Mouse (Mus musculus): Measurements from ENCODE around the gene Srebf2.
"Not testable (repeated sequence)": the region's sequence is repeated elsewhere in the genome, so short reads cannot be mapped to it uniquely, and the experiment has no call there.

Gene Srebf2

DNA sequence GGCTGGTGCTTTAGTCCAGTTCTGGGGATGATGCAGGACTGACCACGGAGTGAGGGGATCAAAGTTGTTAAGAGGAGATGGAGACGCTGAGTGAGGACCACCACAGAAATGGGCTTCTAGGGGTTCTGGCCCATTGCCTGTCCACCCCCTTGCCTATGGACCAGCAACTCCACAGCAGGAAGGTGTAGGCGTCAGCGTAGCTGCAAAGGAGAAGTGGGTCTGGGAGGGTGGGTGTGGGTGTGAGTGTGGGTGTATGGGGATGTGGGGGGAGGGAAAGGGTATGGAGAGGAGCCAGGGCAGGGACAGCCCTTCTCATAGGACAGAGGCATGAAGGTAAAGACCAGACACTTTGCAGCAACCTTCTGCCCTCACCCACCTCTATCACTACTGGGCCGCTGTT lies 78.8 kb downstream of the Srebf2 start:
- no peak for DNase-seq (ENCODE audit: low read depth)

DNA sequence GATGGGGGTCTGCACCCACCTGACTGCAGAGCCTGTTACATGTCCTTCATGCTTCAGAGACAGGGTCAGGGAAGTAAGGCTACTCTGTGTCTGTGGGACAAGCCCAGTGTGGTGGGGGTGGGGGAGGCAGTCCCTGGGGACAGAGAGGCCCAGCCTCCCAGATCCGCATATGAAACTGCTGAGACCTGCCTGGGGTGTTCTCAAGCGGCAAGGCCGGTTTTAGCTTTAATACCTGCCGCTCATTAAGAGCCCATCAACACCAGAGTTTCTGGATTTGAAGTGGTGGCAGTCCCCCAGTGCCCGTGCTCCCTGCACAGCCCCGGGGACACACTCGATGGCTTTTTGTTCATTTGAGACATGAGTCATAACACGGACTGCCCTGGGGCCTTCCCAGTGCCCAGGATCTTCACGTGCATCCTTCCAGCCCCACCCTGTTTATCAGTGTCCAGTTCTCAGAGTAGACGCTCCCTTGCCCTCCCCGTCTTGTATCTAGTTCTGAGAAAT lies 82.6 kb downstream of the Srebf2 start:
- DNase-seq (ENCODE audit: low read depth), result no peak

DNA sequence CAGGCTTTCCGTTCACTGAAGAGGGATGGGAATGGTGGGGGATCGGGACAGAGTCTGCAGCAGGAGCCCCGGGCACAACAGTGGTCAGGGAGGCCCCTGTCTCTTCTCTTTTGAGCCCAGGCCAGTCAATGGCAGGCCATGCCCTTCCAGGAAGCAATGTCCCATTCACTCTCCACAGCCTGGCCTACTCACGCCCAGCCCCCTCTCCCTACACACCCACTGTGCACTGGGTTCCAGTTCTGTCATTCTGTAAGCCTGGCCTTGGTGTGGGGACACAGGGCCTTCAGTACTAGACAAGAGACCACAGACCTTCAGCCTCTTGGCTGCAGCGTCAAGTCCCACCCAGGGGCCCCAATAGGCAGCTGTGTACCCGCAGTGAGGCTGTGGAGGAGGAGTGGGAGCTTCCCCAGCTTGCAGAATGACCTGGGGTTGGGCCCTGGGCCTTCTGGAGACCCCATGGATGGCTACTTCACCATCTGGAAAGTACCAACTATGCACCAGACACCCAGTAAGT lies 83.2 kb downstream of the Srebf2 start:
- no peak for DNase-seq (ENCODE audit: low read depth)

DNA sequence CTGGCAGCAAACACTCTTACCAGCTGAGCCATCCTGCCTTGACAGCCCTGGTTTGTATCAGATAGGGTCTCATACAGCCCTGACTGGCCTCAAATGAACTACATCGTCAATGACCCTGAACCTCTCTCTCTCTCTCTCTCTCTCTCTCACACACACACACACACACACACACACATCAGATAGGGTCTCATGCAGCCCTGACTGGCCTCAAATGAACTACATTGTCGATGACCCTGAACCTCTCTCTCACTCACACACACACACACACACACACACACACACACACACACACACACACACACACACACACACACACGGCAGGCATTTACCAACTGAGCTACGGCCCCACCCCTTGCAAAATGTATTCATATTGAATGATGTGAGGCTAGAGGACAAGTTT lies 84.1 kb downstream of the Srebf2 start:
- DNase-seq (ENCODE audit: low read depth), result no peak

DNA sequence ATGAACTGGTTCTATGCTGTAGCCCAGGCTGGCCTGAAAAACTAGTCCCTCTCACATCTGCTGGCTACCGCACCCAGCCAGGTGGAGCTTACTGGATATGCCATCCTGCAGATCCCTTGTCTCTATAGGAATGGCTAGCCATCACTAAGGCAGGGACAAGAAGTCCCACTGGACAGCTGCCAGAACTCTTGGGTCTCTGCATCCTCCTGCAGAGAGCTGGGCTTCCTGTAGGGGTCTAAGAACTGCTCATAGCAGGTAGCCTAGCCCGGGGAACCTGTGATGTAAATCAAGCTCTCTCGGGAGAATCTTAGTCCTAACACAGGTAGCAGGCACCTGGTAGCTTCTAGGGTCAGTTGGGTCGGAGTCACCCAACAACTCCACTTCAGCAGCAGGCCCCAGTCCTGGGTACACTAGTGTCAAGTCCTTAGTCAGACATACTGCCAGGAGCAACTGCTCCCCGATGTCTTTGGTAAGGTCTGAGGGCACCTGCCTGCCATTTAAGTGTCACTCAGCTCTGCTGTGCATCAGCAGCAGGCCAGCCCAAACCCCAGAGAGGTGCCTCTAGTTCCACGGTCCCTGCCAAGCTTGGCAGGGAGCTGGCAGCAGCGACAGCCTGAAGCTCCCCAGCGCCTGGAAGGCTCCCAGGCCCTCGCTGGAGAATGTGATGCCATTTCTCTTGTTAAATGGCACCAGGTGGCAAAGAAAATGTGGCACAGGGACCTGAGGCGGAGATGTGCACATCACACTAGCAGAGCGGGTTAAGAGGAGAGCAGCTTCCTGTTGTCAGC lies 84.8 kb downstream of the Srebf2 start:
- no peak for DNase-seq (ENCODE audit: low read depth)

DNA sequence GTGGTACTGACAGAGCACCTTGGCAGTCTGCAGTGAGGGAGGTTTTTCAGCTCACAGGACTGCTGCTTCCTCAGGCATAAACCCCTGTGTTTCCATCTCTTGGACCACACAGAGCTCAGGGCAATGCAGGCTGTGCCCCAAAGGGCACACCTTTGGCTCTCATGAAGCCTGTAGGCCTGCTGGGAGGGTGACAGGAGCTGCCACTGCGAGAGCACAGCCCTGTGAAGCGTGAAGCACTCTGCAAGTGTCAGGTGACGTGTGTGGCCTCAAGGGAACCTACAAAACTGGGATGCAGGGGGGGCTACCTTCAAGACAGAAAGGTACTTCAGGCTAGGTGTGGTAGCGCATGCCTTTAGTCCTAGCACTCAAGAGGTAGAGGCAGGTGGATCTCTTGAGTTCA lies 85.7 kb downstream of the Srebf2 start:
- no peak for DNase-seq (ENCODE audit: low read depth)

DNA sequence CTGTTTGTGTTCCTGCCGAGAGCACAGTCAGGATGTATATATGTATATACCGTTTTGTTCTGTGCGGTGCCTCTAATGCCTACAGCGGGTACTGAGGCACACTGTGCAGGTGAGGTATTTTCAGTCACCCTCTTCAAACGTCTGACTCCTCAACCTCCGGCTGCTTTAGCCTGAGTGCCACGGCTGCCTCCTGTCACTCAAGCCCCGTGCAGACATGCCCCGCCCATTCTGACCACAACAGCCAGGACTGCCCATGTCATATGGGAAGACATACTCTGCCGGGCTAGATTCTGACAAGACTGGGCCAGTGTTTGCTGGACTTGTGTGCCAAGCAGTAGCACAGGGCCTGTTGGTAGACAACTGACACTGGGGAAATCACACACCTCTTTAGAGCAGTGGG lies 88.7 kb downstream of the Srebf2 start:
- DNase-seq (ENCODE audit: low read depth), result peak; percentile 41

- DNase-seq (ENCODE audit: low read depth), result peak; percentile 92
Observed at GRCm38 (mm10) chr15:82236565-82236964, 89.6 kb downstream of the Srebf2 start.

GRCm38 (mm10) chr15:82243311-82243710 lies 96.3 kb downstream of the Srebf2 start:
- no peak for DNase-seq (ENCODE audit: low read depth)

DNA sequence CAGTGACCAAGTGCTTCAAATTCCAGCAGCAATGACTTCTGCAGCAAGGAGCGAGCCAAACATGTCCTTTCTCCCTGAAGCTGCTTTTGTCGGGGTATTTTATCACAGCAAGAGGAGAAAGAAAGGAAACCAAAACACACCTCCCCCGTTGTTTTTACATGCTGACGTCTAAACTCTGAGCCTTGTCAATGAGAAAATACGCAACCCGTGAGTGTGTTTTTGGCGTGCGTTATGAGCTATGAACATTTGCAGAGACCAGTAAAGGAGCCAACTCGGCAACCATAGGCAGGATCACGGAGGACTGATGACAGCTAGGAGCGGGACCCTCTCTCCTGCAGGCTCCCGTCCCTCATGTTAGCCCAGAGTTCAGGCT lies 96.7 kb downstream of the Srebf2 start:
- DNase-seq (ENCODE audit: low read depth), result peak; percentile 73

DNA sequence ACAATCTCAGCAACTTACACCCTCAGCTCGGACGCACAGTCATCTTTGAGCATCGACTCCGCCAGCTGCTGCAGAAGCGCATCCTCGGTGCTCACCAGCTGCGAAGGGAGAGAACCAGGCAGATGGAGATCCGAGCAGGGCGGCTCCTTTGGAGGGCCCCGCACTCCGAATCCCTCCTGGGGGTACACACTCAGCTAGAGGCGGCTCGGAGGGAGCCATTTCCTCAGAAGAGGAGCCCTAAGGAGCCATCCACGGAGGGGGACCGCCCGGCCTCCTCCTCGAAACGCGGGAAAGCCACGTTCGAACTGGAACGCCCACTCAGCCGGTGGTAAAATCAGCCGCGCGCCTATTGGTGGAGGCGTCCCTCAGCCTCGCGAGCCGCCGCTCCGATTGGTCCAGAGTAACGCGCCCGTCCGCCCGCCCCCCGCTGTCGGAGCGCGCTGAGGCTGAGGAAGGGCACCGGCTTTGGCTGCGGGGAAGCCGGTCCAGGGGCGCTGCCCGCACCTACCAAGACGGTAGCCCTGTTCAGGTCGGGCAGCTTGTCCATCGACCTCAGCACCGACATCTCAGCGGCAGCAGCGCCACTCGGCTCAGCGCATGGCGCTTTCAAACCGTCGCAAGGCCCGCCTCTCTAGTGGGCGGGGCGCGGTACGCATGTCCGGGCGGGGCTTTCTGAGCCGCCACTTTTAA lies 97.3 kb downstream of the Srebf2 start, which contains the start of gene Cenpm:
Cenpm (minus strand) TSS at position 634 of the 690 bp plus-strand sequence.
- DNase-seq (ENCODE audit: low read depth), result peak; percentile 97

- not testable (repeated sequence) for DNase-seq (ENCODE audit: low read depth)
Observed at GRCm38 (mm10) chr15:82244805-82245161, 97.8 kb downstream of the Srebf2 start.

GRCm38 (mm10) chr15:82247131-82247776 lies 100.3 kb downstream of the Srebf2 start:
- DNase-seq (ENCODE audit: low read depth), result no peak

GRCm38 (mm10) chr15:82251579-82251978 lies 104.6 kb downstream of the Srebf2 start:
- peak; percentile 51 for DNase-seq (ENCODE audit: low read depth)

DNA sequence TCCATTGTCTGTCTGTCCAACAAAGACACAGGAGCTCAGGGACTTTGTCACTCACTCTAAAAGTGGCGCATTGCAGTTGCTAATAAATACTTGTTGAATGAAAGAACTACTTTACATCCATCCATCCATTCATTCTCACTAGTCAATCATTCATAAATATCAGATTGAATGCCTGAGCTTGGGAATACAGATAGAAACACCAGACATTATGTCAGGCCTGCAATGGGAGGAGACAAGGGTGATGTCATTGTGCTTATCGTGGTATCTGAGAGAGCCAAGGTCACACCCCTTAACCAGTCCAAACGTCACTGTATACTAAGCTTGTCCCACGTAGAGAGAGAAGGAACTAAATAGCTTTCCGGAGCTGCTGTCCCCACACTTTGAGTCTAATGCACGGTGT lies 105.1 kb downstream of the Srebf2 start, which contains the start of gene 1500009C09Rik:
1500009C09Rik (plus strand) TSS at position 301 of the 400 bp plus-strand sequence.
- no peak for DNase-seq (ENCODE audit: low read depth)

All from induced T-regulatory cell, adult 2 months (primary cell).